Mouse (Mus musculus): ENCODE data around the gene Vmn2r57. TPM values are rescaled to one million over a fixed set of nuclear protein-coding genes. Genes with fewer than 3 reads are reported as not detected.
"Not testable (repeated sequence)": the region's sequence is repeated elsewhere in the genome, so short reads cannot be mapped to it uniquely, and the experiment has no call there.

Vmn2r57 gene
- under 1 TPM; 0.20 to 0.22 TPM for total RNA-seq (2021)
- long read RNA-seq, experiment 1: 0 reads
- long read RNA-seq, experiment 2: 0 reads

DNA sequence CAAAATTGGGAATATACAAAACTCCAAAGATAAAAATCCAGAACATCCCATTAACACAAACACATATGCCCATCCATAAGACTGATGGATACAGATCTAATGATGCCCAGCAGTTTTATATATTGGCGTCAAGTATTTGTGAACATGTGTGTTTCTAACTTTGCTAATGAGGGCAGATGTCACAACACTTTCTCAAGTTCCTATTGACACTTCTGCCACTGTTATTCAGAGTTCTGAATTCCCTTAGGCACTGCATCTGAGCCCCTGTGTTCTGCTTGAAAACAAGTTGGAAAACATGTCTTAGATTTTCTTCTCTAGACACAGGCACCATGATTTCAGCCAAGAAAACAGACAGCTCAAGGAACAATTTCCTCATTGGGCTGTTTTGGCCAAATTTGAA lies at the start of gene Vmn2r57:
Vmn2r57 (minus strand) TSS at position 101 of the 400 bp plus-strand sequence.
- H3K4me3 ChIP-seq; H3K27ac ChIP-seq; DNase-seq; intact Hi-C loops (cut with DNase I): not testable (repeated sequence)

- no peak overlapping the region for H3K27ac ChIP-seq
- TF ChIP-seq CTCF (IDR thresholded peaks at IDR 0.05): no peak
- intact Hi-C loops (cut with DNase I): loop anchor here (2.0 kb wide), 1 partner anchor 101 kb away; the partner anchor contains the start of gene 2610021A01Rik
- no peak overlapping the region for H3K4me3 ChIP-seq
- no peak for DNase-seq
These were observed 49.4 kb upstream of the Vmn2r57 start for GRCm38 (mm10) chr7:41497871-41498270.

- no peak for TF ChIP-seq CTCF (IDR thresholded peaks at IDR 0.05)
- Histone ChIP-seq H3K27ac (no peak overlapping the region), H3K4me3 (no peak overlapping the region)
- intact Hi-C loops (cut with DNase I): no loop called here
- no peak for DNase-seq
These were observed 3.4 kb upstream of the Vmn2r57 start for GRCm38 (mm10) chr7:41451864-41452263.

- Histone ChIP-seq H3K27ac (no peak overlapping the region), H3K4me3 (no peak overlapping the region)
- no peak for TF ChIP-seq CTCF (IDR thresholded peaks at IDR 0.05)
- intact Hi-C loops (cut with DNase I): loop anchor here (5.0 kb wide), 1 partner anchor 238 kb away; the partner anchor contains the start of gene Zfp788
- no peak for DNase-seq
These were observed 54.4 kb downstream of the Vmn2r57 start for GRCm38 (mm10) chr7:41394130-41394529.

DNA sequence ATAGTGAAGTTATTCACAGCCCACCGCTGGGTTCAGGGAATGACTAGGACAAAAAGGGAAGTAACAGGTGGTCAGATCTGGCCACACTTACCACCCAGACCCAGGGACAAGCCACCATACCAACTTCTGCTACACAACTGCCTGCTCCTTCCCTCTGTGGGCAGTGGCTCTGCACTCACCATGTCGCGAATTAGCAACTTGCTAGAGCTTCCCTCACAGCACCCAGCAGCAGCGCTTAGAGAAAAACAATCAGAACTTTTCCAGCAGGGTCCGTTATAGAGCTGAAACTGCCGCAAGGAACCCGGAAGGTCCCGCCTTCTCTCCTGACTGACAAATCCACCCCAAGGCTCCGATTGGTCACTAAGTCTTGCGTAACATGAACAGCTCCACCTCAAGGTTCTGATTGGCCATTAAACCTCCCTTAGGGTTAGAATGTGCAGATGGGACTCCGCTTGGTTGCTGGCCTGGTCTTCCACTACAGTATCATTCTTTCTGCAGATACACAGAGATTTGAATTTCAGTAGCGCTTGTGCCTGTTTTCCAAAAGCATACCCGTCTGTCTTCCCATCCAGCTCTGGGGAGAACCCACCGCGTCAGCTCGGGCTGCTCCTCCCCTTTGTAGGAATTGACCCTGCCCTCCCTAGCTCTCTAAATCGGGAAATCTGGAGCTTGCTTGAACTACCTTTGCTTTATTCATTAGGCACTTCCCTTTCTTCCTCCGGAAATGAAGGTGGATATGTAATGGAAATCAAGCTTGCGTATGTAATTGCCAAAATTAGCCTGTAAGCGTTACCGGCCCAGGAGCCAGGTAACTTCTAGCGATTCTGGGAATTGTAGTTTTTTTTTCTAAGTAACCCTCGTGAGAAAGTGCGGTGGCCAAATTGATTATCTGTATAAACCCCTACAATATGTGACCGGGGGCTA lies 55.2 kb downstream of the Vmn2r57 start, which contains the start of gene AI987944:
AI987944 (minus strand) TSS at position 332 of the 924 bp plus-strand sequence.
- intact Hi-C loops (cut with DNase I): loop anchor here (1.0 to 5.0 kb wide), 2 partner anchors 106 to 239 kb away; partner anchors contain the start of genes AW146154, Gm20449 and Zfp788
- Histone ChIP-seq H3K27ac (peak within 1 kb of the TSS; percentile 94), H3K4me3 (peak within 1 kb of the TSS; percentile 85)
- DNase-seq: peak; percentile 84
- no peak; the same call in 1 of the 2 replicates for TF ChIP-seq CTCF (IDR thresholded peaks at IDR 0.05)

Other genes starting within 250 kb of the Vmn2r57 start
- gene AI987944, start 55.3 kb downstream of the Vmn2r57 start, total RNA-seq (2021): 10 to 100 TPM; 11.0 to 11.1 TPM
- under 1 TPM in 1 of 2 experiments, not detected in 1; 0.11 TPM for gene Gm20449, start 50.7 kb upstream of the Vmn2r57 start, total RNA-seq (2021)
- 1 to 10 TPM; 4.0 to 4.7 TPM for gene AW146154, start 51.2 kb upstream of the Vmn2r57 start, total RNA-seq (2021)
- not detected for gene Gm6871, start 125.0 kb upstream of the Vmn2r57 start, total RNA-seq (2021)
- gene 2610021A01Rik, start 150.5 kb upstream of the Vmn2r57 start, total RNA-seq (2021): 10 to 100 TPM in 1 of 2 experiments, 1 to 10 TPM in 1; 9.7 to 10.5 TPM
- gene Zfp788, start 184.5 kb upstream of the Vmn2r57 start, total RNA-seq (2021): 10 to 100 TPM in 1 of 2 experiments, 1 to 10 TPM in 1; 9.8 to 10.8 TPM

All from gastrocnemius, adult 2 months (tissue).